Mouse (Mus musculus) ES-Bruce4 (cell line): Measurements from ENCODE around the gene Trim56.

ENCODE experiments used
- CTCF ChIP-seq: IDR thresholded peaks from one replicate; pipeline ENCODE4 v1.8.1; 2011; ENCODE audit warnings: low read depth, low read length
- POLR2A ChIP-seq: IDR thresholded peaks from one replicate; pipeline ENCODE4 v1.8.1; 2011; ENCODE audit warnings: low read length; ENCODE audit not compliant: insufficient read depth

- TF ChIP-seq POLR2A (no peak), CTCF (no peak)
Measured at GRCm38 (mm10) chr5:137152623-137153022, 36.6 kb upstream of the Trim56 start.
